Mouse (Mus musculus): ENCODE measurements around the gene Pold1. TPM values are rescaled to one million over a fixed set of nuclear protein-coding genes. Genes with fewer than 3 reads are reported as not detected.

Gene Pold1
- polyA plus RNA-seq (2015; fragmentation: Nextera tagmentation; extraction: Ambion mirVana) = 16.8 and 19.4 TPM in 2 replicates

GRCm38 (mm10) chr7:44548497-44549087 is at the start of gene Pold1:
TSS of gene Pold1 (minus strand) at chr7:44548849.

GRCm38 (mm10) chr7:44590402-44591347 is 42.0 kb upstream of the Pold1 start, which contains the start of gene Kcnc3:
TSS of gene Kcnc3 (plus strand) at chr7:44590664.

GRCm38 (mm10) chr7:44572213-44572701 is 23.6 kb upstream of the Pold1 start, which contains the start of gene Napsa:
TSS of gene Napsa (plus strand) at chr7:44572380.

GRCm38 (mm10) chr7:44553826-44554225 is 5.2 kb upstream of the Pold1 start, which contains the start of gene Nr1h2:
TSS of gene Nr1h2 (minus strand) at chr7:44553951.

GRCm38 (mm10) chr7:44531946-44532732 is 16.5 kb downstream of the Pold1 start, which contains the start of gene Spib:
TSS of gene Spib (minus strand) at chr7:44532071.

GRCm38 (mm10) chr7:44524502-44524901 is 24.1 kb downstream of the Pold1 start, which contains the start of gene Mybpc2:
TSS of gene Mybpc2 (minus strand) at chr7:44524656.

GRCm38 (mm10) chr7:44495992-44496770 is 52.5 kb downstream of the Pold1 start, which contains the start of the genes Emc10 and Fam71e1:
TSS of gene Emc10 (minus strand) at chr7:44496529.
TSS of gene Fam71e1 (plus strand) at chr7:44496581.

Small RNA genes within 50 kb of the gene (microRNA-seq; reads per million reads assigned to microRNA genes)
- gene Mir7053 = 0.41 to 0.42 reads per million in 2 experiments

Other genes with a start within 250 kb of the Pold1 start
- gene Clec11a, start 241.9 kb downstream of the Pold1 start, polyA plus RNA-seq (2015; fragmentation: Nextera tagmentation; extraction: Ambion mirVana) = 1.5 and 3.3 TPM in 2 replicates
- 0.41 and 0.55 TPM in 2 replicates for gene Shank1, start 238.6 kb downstream of the Pold1 start, polyA plus RNA-seq (2015; fragmentation: Nextera tagmentation; extraction: Ambion mirVana)
- 0.46 and 0.90 TPM in 2 replicates for gene Syt3, start 164.7 kb downstream of the Pold1 start, polyA plus RNA-seq (2015; fragmentation: Nextera tagmentation; extraction: Ambion mirVana)
- not detected in 2 replicates for gene 1700008O03Rik, start 163.0 kb downstream of the Pold1 start, polyA plus RNA-seq (2015; fragmentation: Nextera tagmentation; extraction: Ambion mirVana)
- gene Lrrc4b, start 119.8 kb downstream of the Pold1 start, polyA plus RNA-seq (2015; fragmentation: Nextera tagmentation; extraction: Ambion mirVana) = 0.12 and 0.17 TPM in 2 replicates
- gene Aspdh, start 83.5 kb downstream of the Pold1 start, polyA plus RNA-seq (2015; fragmentation: Nextera tagmentation; extraction: Ambion mirVana) = not detected in 2 replicates
- 96.3 and 103 TPM in 2 replicates for gene Josd2, start 80.9 kb downstream of the Pold1 start, polyA plus RNA-seq (2015; fragmentation: Nextera tagmentation; extraction: Ambion mirVana)
- 51.6 and 62.1 TPM in 2 replicates for gene Emc10, start 52.3 kb downstream of the Pold1 start, polyA plus RNA-seq (2015; fragmentation: Nextera tagmentation; extraction: Ambion mirVana)
- gene Fam71e1, start 52.3 kb downstream of the Pold1 start, polyA plus RNA-seq (2015; fragmentation: Nextera tagmentation; extraction: Ambion mirVana) = 6.9 and 7.1 TPM in 2 replicates
- gene Mybpc2, start 24.2 kb downstream of the Pold1 start, polyA plus RNA-seq (2015; fragmentation: Nextera tagmentation; extraction: Ambion mirVana) = 253 and 339 TPM in 2 replicates
- 0.09 and 0.24 TPM in 2 replicates for gene Spib, start 16.8 kb downstream of the Pold1 start, polyA plus RNA-seq (2015; fragmentation: Nextera tagmentation; extraction: Ambion mirVana)
- gene Nr1h2, start 5.1 kb upstream of the Pold1 start, polyA plus RNA-seq (2015; fragmentation: Nextera tagmentation; extraction: Ambion mirVana) = 42.1 and 49.0 TPM in 2 replicates
- gene Napsa, start 23.5 kb upstream of the Pold1 start, polyA plus RNA-seq (2015; fragmentation: Nextera tagmentation; extraction: Ambion mirVana) = 0.81 and 1.3 TPM in 2 replicates
- 0.06 and 0.17 TPM in 2 replicates for gene Kcnc3, start 41.8 kb upstream of the Pold1 start, polyA plus RNA-seq (2015; fragmentation: Nextera tagmentation; extraction: Ambion mirVana)
- 2.8 and 3.5 TPM in 2 replicates for gene Myh14, start 122.0 kb upstream of the Pold1 start, polyA plus RNA-seq (2015; fragmentation: Nextera tagmentation; extraction: Ambion mirVana)
- not detected in 2 replicates for gene Izumo2, start 159.9 kb upstream of the Pold1 start, polyA plus RNA-seq (2015; fragmentation: Nextera tagmentation; extraction: Ambion mirVana)
- gene Vrk3, start 199.6 kb upstream of the Pold1 start, polyA plus RNA-seq (2015; fragmentation: Nextera tagmentation; extraction: Ambion mirVana) = 19.5 and 19.6 TPM in 2 replicates
- gene Zfp473, start 202.2 kb upstream of the Pold1 start, polyA plus RNA-seq (2015; fragmentation: Nextera tagmentation; extraction: Ambion mirVana) = 0.09 and 0.21 TPM in 2 replicates

Measured in skeletal muscle tissue, postnatal 0 days (tissue).